Mouse (Mus musculus): ENCODE measurements at regions not wholly inside any gene's neighbourhood (a gene's known extent, or its start where the extent isn't known, plus 50 kb on each side); places are given as distances from the start of the nearest gene placed in this dataset.

DNA sequence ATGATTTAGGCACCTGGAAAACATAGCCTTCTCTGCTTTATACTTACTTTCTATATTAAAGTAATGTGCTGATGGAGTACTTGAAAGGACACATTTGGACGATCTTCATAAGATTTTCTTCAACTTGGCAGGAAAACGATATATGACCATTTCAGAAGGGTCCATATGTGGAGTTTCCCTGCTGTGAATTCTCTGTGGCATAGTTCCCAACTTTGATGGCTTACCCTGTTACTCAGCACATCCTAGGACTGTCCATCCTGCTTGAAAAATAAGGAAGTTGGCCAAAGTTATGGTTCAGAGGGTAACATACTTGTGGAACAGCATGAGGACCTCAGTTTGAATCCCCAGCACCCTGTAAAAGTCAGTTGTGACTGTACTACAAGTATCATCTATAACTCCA, 109.2 kb upstream of the Pbx1 start:
- no peak for DNase-seq (ENCODE audit: low read depth, low spot score)

DNA sequence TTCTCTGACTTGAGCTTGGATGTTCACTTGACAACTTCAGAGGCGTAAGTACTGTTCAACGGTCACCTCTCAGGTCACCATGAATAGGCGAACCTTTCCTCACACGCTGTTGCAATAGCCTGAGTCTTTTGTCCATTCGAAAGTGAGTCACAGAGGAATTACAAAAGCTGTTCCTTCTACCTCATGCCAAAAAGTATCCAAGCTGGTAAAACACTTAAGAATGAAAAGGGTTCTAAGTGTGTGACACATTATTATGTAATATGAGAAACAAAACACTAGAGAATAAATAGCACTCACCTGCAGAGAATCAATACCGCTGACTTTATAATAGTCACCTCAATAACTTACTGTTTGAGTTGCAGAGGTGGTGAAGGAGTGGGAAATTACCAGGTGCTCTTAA, 86.0 kb upstream of the Pbx1 start:
- DNase-seq (ENCODE audit: low read depth, low spot score), result no peak

GRCm38 (mm10) chr1:168506326-168506725, 74.3 kb upstream of the Pbx1 start:
- no peak for DNase-seq (ENCODE audit: low read depth, low spot score)

- peak; percentile 11 for DNase-seq (ENCODE audit: low read depth, low spot score)
Measured at GRCm38 (mm10) chr1:168504773-168505172, 72.7 kb upstream of the Pbx1 start.

DNA sequence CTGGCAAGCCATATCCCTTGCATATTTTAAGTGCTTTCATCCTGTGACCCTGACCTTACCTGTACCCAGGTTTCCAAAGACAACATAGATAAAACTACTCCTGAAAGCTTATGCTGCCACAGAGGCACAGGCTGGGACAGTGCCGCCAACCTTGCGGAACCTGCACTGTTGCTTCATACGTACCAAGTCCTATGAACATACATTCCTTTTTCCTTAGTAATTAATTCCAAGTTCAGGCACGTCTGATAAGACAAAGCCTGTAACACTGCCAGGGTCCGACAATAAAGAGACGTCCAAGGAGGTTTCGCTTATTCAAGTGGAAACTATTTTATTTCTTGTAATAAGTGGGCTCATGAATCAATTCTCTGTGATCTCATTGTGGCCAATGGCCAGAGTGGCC, 70.2 kb upstream of the Pbx1 start:
- no peak for DNase-seq (ENCODE audit: low read depth, low spot score)

- DNase-seq (ENCODE audit: low read depth, low spot score), result no peak
Measured at GRCm38 (mm10) chr1:168501375-168502169, 69.5 kb upstream of the Pbx1 start.

DNA sequence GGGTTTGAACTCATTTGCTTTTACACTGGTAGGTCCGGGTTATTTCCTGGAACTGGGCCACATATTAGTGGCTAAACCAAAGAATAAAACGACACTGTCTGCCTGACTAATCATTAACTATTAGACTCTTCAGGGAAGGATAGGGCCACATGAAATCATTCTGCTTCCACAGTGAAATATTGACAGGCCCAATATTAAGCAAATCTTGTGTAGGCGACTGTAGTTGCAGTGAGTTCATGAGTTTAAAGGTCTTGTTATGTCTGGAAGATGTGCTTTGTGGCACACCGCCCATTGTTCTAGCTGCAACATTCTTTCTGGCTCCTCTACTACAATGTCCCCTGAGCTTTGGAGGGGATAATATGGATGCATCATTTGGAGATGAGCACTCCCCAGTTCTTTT, 65.7 kb upstream of the Pbx1 start:
- no peak for DNase-seq (ENCODE audit: low read depth, low spot score)

- DNase-seq (ENCODE audit: low read depth, low spot score), result peak; percentile 54
Measured at GRCm38 (mm10) chr1:168495687-168496527, 63.8 kb upstream of the Pbx1 start.

DNA sequence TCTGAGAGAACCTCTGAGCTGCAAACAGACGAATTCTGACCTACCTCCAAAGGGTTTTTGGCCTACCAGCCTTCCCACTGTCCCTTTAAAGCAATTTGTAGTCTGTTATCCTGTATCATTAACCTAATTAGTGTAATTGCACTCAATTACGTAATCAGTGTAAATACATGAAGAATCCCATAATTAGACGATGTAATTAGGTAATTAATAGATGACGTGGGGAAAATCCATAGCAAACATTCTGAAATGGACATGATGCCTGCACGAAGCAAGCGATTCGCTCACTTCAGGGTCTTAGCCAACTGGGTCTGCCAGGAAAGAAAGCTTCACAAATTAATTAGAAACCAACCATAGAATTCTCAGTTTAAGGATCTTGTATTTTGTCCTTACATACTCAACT, 55.4 kb upstream of the Pbx1 start:
- DNase-seq (ENCODE audit: low read depth, low spot score), result no peak

DNA sequence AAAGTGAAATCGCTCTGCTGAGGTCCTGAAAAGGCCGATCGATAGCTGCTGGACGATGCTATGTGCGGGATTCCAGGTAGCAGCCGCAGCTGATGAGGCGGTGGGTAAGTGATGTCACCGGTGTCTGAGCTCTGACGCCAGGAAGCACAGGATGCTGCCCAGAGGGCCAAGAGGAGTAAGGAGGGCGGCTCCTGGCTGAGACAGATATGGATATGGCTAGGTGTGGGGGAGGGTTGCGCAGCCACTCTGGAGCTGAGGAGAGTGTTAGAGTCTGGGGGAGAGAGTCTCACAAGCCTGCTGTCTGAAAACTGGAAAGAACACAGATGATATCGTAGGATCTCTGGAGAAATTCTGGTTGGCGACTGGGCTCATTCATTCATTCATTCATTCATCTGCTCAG, 51.6 kb upstream of the Pbx1 start:
- DNase-seq (ENCODE audit: low read depth, low spot score), result no peak
